Mouse (Mus musculus): ENCODE results near the gene Trim31.

- TF ChIP-seq HCFC1 (IDR thresholded peaks at IDR 0.05; ENCODE audit: borderline replicate concordance, insufficient read depth, low read length): no peak
- TF ChIP-seq ZC3H11A (IDR thresholded peaks at IDR 0.05; ENCODE audit: borderline replicate concordance, low read depth, low read length): no peak
- TF ChIP-seq ZNF384 (IDR thresholded peaks at IDR 0.05; ENCODE audit: low read depth, low read length): no peak
Observed at GRCm38 (mm10) chr17:36874636-36875035, 23.3 kb upstream of the Trim31 start.

All from ES-E14 (cell line).